Mouse (Mus musculus) frontal cortex, adult 2 months (tissue): ENCODE measurements around the gene Defb43. TPM values are rescaled to one million over a fixed set of nuclear protein-coding genes. Genes with fewer than 3 reads are reported as not detected.
A peak's percentile ranks its signal among the peaks of the same experiment; 100 is the strongest.

Experiments used
- DNase-seq, 2 experiments: peaks; one replicate each; pipeline ENCODE4 v3.0.0; 2022; ENCODE audit warnings: low spot score in 1 of 2; ENCODE audit errors: extremely low spot score in 1 of 2
- polyA plus RNA-seq: library from polyadenylated mRNA; depleted of rRNA; stranded (reverse); fragments of >200 nt; gene quantifications from 2 replicates; pipeline ENCODE4 v1.2.3, GENCODE M21; 2012; rRNA removed

Gene Defb43
- not detected in 2 replicates for polyA plus RNA-seq

DNA sequence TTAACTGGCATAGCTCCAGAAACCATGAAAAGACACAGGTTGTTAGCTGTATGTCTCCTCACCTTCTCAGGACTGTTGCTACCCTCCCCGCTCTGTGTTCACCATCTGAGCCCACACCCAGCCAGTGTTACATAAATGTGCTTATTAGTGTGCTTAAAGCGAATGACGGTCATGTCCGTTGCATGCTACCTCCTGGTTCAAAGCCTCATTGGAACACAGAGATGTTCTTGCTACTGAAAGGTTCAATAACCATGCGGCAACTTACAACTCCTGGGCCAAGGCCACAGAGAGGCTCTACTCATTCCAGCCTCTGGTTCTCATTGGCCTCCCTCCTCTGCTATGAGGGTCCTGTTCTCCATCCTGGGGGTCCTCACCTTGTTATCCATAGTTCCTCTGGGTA, at the start of gene Defb43:
Gene Defb43, plus strand, starts transcription at position 301 of the 400 bp plus-strand sequence.
- DNase-seq = no peak

GRCm38 (mm10) chr14:62963632-62964031, 47.9 kb upstream of the Defb43 start:
- no peak for DNase-seq

DNA sequence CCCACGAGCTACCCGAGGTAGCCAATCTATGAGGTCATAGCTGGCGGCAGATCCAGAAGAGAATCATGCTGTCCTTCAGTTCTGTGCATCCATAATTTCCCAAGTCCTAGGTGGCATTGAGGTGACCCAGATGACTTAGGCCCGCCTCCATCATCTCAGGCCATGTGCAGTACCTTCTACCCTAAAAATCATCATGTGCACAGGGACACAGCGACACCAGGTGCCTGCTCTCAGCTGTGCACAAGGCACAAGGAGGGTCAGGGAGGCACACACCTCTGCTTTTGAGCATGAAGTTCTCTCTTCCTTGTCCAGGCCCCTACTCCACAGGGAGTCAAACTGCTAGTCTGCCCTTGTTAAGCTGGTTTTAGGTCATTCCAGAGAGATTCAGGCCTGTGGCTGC, 46.2 kb upstream of the Defb43 start:
- DNase-seq = no peak

- no peak for DNase-seq
Observed at GRCm38 (mm10) chr14:62965811-62966520, 45.6 kb upstream of the Defb43 start.

GRCm38 (mm10) chr14:62975046-62975445, 36.5 kb upstream of the Defb43 start:
- peak in 1 of 2 experiments; percentile 81 for DNase-seq

DNA sequence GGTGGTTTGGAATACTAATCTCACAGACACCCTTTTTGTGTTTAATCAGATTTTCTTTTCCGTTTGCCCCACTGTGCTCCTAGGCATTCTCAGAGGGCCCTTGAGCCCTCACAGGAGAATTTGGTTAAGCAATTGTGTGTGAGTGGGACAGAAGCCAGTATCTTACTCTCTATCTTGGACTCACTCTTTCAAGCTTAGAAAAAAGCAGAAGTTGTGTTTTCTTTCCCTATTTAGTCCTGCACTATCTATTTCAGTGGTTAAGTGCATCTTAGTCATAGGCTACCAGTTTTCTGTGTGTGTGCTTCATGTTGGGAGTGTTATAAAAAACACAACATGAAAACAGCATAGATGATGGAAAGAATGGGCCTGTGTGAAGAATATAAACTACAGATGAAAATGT, 31.8 kb upstream of the Defb43 start:
- no peak for DNase-seq

DNA sequence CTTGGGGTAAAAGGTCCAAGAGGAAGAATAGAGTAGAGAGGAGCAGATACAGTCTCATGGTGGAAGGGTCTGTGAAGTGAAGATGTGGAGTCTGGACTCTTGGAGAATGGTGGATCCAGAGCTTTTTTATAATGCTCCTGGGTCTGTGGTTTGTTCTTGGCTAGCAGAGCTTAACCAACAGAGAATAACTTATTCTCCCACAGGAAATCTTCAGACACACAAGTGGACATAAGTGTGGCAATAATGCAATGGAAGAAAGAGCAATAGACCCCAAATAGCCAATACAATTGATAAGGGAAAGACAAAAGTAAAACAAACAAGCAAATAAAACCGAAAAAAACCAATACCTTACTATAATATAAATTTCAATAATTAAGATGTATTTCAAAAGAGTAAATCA, 27.2 kb upstream of the Defb43 start, which contains the start of gene Defb48:
Gene Defb48, minus strand, starts transcription at position 101 of the 400 bp plus-strand sequence.
- no peak for DNase-seq

DNA sequence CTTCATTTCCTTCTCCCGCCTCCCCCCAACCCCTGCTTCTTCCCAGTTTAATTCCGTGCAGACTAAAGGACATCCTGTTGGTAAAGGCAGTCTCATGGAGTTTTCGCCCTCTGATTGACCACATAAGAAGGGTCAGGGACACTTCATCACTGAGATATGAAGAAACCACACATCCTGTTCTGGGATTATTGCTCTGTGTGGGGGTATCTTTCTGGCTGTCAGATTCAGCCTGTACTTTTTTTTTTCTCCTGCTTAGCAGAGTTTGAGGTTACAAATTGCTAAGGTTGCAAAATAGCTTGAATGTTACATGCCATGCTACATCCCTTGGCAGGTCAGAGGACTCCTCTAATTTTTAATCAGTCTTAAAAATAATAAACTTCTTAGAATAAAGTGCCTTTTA, 20.3 kb upstream of the Defb43 start:
- DNase-seq = no peak

- DNase-seq = no peak
Observed at GRCm38 (mm10) chr14:62991849-62992510, 19.6 kb upstream of the Defb43 start.

GRCm38 (mm10) chr14:62997777-62998176, 13.8 kb upstream of the Defb43 start, which contains the start of gene Defb47:
Gene Defb47 (plus strand): TSS chr14:62998077.
- no peak for DNase-seq

- DNase-seq = no peak
Observed at GRCm38 (mm10) chr14:62998977-62999376, 12.6 kb upstream of the Defb43 start.

- DNase-seq = no peak
Observed at GRCm38 (mm10) chr14:63002588-63002987, 9.0 kb upstream of the Defb43 start.

DNA sequence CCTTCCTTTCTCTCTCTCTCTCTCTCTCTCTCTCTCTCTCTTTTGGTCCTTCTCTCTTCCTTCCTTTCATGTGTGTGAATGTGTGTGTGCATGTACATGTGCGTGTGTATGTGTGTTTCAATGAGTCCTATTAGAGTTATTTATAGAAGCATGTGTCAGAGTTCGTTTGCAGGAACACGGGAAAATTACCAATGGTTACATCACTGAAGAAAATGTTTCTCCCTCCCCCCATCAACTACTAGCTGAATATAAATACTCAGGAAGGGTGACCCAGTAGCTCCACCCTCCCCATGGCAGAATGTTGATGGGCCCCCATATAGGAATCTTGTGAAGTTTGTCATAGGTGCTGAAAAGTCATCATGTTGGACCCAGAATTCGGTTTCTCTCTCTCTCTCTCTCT, 1.5 kb downstream of the Defb43 start:
- no peak for DNase-seq

- peak in 1 of 2 experiments; percentile 10 for DNase-seq
Observed at GRCm38 (mm10) chr14:63014667-63015066, 3.1 kb downstream of the Defb43 start.

- peak; percentile 44 to 57 for DNase-seq
Observed at GRCm38 (mm10) chr14:63020524-63021156, 9.1 kb downstream of the Defb43 start.

- no peak for DNase-seq
Observed at GRCm38 (mm10) chr14:63046691-63047090, 35.1 kb downstream of the Defb43 start, which contains the start of gene Defb42. Gene Defb42 (plus strand): TSS chr14:63046991.

DNA sequence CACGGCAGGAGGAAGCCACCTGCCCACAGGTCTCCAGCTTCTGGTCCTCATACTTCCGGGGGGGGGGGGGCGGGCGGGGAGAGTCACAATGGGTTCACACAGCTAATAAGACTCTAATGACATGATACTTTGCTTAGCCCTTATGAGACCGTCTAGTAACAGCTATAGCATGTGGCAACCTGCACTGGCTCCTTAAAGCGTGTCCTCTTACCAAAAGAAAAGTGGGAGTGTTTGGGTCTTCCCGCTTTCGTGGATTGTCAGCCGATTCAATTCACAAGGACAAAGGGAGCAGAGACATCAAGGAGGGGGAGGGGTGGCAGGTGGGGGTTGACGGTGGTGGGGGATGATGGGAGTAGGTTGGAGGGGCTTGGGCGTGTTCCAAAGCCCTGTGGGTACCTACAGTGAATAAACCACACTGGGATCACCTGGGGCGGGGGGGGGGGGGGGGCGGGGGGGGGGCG, 38.4 kb downstream of the Defb43 start, which contains the start of gene Defb30:
Gene Defb30, minus strand, starts transcription at position 51 of the 461 bp plus-strand sequence.
- no peak for DNase-seq

DNA sequence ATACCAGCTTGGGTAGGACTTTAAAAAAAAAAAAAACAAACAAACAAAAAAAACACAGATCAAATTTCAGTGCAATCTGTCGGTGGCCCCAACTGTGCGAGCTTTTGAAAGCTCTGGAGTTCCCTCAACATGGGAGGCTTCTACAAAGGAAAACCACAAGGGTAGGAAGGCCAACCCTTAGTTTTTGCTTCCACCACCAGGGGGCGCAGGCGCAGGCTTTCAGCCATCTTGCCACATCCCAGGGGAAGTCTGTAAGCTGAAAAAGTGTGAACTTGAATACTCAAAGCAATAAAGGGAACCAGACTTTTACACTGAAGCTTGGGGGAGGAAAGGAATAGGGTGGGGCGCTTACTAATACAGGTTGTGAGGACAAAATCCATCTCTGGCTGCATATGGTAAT, 39.2 kb downstream of the Defb43 start:
- peak in 1 of 2 experiments; percentile 60 for DNase-seq

- DNase-seq = peak; percentile 7 to 39
Observed at GRCm38 (mm10) chr14:63054729-63055128, 43.2 kb downstream of the Defb43 start.

GRCm38 (mm10) chr14:63060361-63060760, 48.8 kb downstream of the Defb43 start:
- no peak for DNase-seq

GRCm38 (mm10) chr14:63062184-63062583, 50.6 kb downstream of the Defb43 start:
- no peak for DNase-seq
